Mouse (Mus musculus) liver, embryonic 14.5 days (tissue): ENCODE measurements around the gene Rasgef1b. TPM values are rescaled to one million over a fixed set of nuclear protein-coding genes. Genes with fewer than 3 reads are reported as not detected.

Experiments used
- ATAC-seq: fragments of 200-750 bp; cut with Nextera tagmentation; 2 replicates; pipeline ENCODE4 v1.8.0; 2017; ENCODE audit warnings: moderate number of reproducible peaks, mild to moderate bottlenecking, moderate library complexity; ENCODE audit not compliant: insufficient read depth
- DNase-seq, 3 experiments: peaks; one replicate each; pipeline ENCODE4 v3.0.0-alpha.2; 2012 to 2013; ENCODE audit warnings: low read depth in 3 of 3, low spot score in 3 of 3
- H3K27ac ChIP-seq: fragments of 300-500 bp; sonication (generic); 2 replicates; pipeline ENCODE4 v1.5.1; 2014; ENCODE audit warnings: moderate library complexity, mild to moderate bottlenecking, control low read depth, inconsistent platforms
- H3K27me3 ChIP-seq: fragments of 300-500 bp; sonication (generic); 2 replicates; pipeline ENCODE4 v1.6.1; 2014; ENCODE audit warnings: mild to moderate bottlenecking, low read length, moderate library complexity; ENCODE audit not compliant: control insufficient read depth, insufficient read depth
- H3K36me3 ChIP-seq: fragments of 300-500 bp; sonication (generic); replicated peaks from 2 replicates; pipeline ENCODE4 v1.6.1; 2014; ENCODE audit warnings: low read depth; ENCODE audit not compliant: control insufficient read depth, insufficient read depth
- H3K4me1 ChIP-seq, 2 experiments: fragments of 200-500 bp in 1 of 2; fragments of 300-500 bp in 1 of 2; sonication (generic) in 1 of 2; replicated peaks; 2 replicates each; pipeline ENCODE4 v1.6.1; 2012 to 2014; ENCODE audit warnings: antibody characterized with exemption in 1 of 2, inconsistent platforms in 1 of 2, low read length in 1 of 2; ENCODE audit not compliant: control insufficient read depth in 2 of 2, insufficient read depth in 2 of 2
- H3K4me2 ChIP-seq: fragments of 300-500 bp; sonication (generic); 2 replicates; pipeline ENCODE4 v1.6.1; 2014; ENCODE audit warnings: low read depth, mild to moderate bottlenecking, control low read depth, moderate library complexity
- H3K4me3 ChIP-seq, 2 experiments: fragments of 200-500 bp in 1 of 2; fragments of 300-500 bp in 1 of 2; sonication (generic) in 1 of 2; 2 replicates each; pipeline ENCODE4 v1.5.1; 2012 to 2014; ENCODE audit warnings: low read depth in 2 of 2, low read length in 2 of 2, mild to moderate bottlenecking in 2 of 2, control low read depth in 1 of 2, inconsistent platforms in 1 of 2, moderate library complexity in 1 of 2; ENCODE audit not compliant: insufficient read depth in 1 of 2
- H3K9ac ChIP-seq: fragments of 300-500 bp; sonication (generic); replicated peaks from 2 replicates; pipeline ENCODE4 v1.6.1; 2014; ENCODE audit warnings: mild to moderate bottlenecking, control low read depth, moderate library complexity
- H3K9me3 ChIP-seq: fragments of 300-500 bp; sonication (generic); 2 replicates; pipeline ENCODE4 v1.6.1; 2016; ENCODE audit warnings: low read length, mixed read lengths; ENCODE audit not compliant: control insufficient read depth
- CTCF ChIP-seq: IDR thresholded peaks from 2 replicates; pipeline ENCODE4 v1.5.1; 2016; ENCODE audit warnings: antibody characterized with exemption, low read depth, control low read depth
- EP300 ChIP-seq: IDR thresholded peaks from 2 replicates; pipeline ENCODE4 v1.6.1; 2016; ENCODE audit warnings: antibody characterized with exemption, low read depth
- WGBS: fragments of 180-500 bp; shearing (Covaris S2); extraction: QIAGEN DNeasy Blood & Tissue Kit; methylation state at CpG from one replicate; pipeline ENCODE4 v1.1.7; 2014; ENCODE audit not compliant: insufficient replicate concordance; 5-methylcytosine and 5-hydroxymethylcytosine counted together
- polyA plus RNA-seq, 2 experiments: library from polyadenylated mRNA; depleted of rRNA in 1 of 2; stranded (reverse) in 1 of 2; unstranded in 1 of 2; fragments of >200 nt; fragmentation: Nextera tagmentation in 1 of 2; extraction: Ambion mirVana in 1 of 2; gene quantifications; 2 replicates each; pipeline versions ENCODE4 v1.2.1 to v1.2.3; 2012 to 2014

Rasgef1b gene
- polyA plus RNA-seq, 2 experiments, result 2.8 to 4.2 TPM

- H3K9ac ChIP-seq, result no peak overlapping the region
- no peaks in the 10 kb centered on the region for H3K36me3 ChIP-seq
- TF ChIP-seq EP300, result no peak
- DNase-seq (no peak), ATAC-seq (no peak)
- H3K4me1 ChIP-seq, result no peaks in the 10 kb centered on the region
- WGBS, result 47% methylated on average over 8 of the region's 8 CpGs
- H3K4me3 ChIP-seq, result no peak overlapping the region
- no peak overlapping the region for H3K27ac ChIP-seq
- no peak overlapping the region for H3K4me2 ChIP-seq
- H3K27me3 ChIP-seq, result no peaks in the 10 kb centered on the region
- no peaks in the 10 kb centered on the region for H3K9me3 ChIP-seq
These were observed 380.5 kb downstream of the Rasgef1b start for GRCm38 (mm10) chr5:99348257-99348849.

- no peaks in the 10 kb centered on the region for H3K36me3 ChIP-seq
- no peak for ATAC-seq
- H3K4me3 ChIP-seq, result no peak overlapping the region
- H3K27me3 ChIP-seq, result no peaks in the 10 kb centered on the region
- no peaks in the 10 kb centered on the region for H3K9me3 ChIP-seq
- no peak overlapping the region for H3K27ac ChIP-seq
- no peak for TF ChIP-seq EP300
- TF ChIP-seq CTCF, result no peak
- H3K4me1 ChIP-seq, result no peaks in the 10 kb centered on the region
- no peak overlapping the region for H3K4me2 ChIP-seq
- DNase-seq, result no peak
- WGBS, result 80% methylated on average over 10 of the region's 10 CpGs
- no peak overlapping the region for H3K9ac ChIP-seq
These were observed 386.3 kb downstream of the Rasgef1b start for GRCm38 (mm10) chr5:99342527-99342926.

- no peaks in the 10 kb centered on the region for H3K27me3 ChIP-seq
- TF ChIP-seq CTCF (no peak), EP300 (no peak)
- no peaks in the 10 kb centered on the region for H3K36me3 ChIP-seq
- no peak overlapping the region for H3K4me2 ChIP-seq
- 59% methylated on average over 8 of the region's 8 CpGs for WGBS
- no peaks in the 10 kb centered on the region for H3K4me1 ChIP-seq
- H3K27ac ChIP-seq, result no peak overlapping the region
- H3K4me3 ChIP-seq, result no peak overlapping the region
- ATAC-seq (no peak), DNase-seq (no peak)
- no peaks in the 10 kb centered on the region for H3K9me3 ChIP-seq
- H3K9ac ChIP-seq, result no peak overlapping the region
These were observed 388.4 kb downstream of the Rasgef1b start for GRCm38 (mm10) chr5:99340311-99340989.

GRCm38 (mm10) chr5:99339790-99340189, 389.1 kb downstream of the Rasgef1b start:
- ATAC-seq (peak; percentile 57; the same call in 1 of the 2 replicates), DNase-seq (no peak)
- H3K4me1 ChIP-seq, result no peaks in the 10 kb centered on the region
- no peaks in the 10 kb centered on the region for H3K9me3 ChIP-seq
- no peak overlapping the region for H3K27ac ChIP-seq
- H3K4me2 ChIP-seq, result peak overlapping the region; percentile 40
- no peak overlapping the region for H3K9ac ChIP-seq
- H3K4me3 ChIP-seq, result peak overlapping the region in 1 of 2 experiments; percentile 35; a peak in 2 of 4 replicates
- H3K27me3 ChIP-seq, result no peaks in the 10 kb centered on the region
- H3K36me3 ChIP-seq, result no peaks in the 10 kb centered on the region
- WGBS, result 33% methylated on average over 15 of the region's 15 CpGs
- TF ChIP-seq EP300 (no peak), CTCF (no peak)

GRCm38 (mm10) chr5:99338826-99339225, 390.0 kb downstream of the Rasgef1b start:
- Histone ChIP-seq H3K9me3 (no peaks in the 10 kb centered on the region), H3K27ac (no peak overlapping the region), H3K36me3 (no peaks in the 10 kb centered on the region), H3K9ac (no peak overlapping the region), H3K27me3 (no peaks in the 10 kb centered on the region), H3K4me3 (no peak overlapping the region), H3K4me2 (no peak overlapping the region), H3K4me1 (no peaks in the 10 kb centered on the region)
- WGBS, result 76% methylated on average over 6 of the region's 6 CpGs
- TF ChIP-seq EP300 (no peak), CTCF (no peak)
- no peak for DNase-seq
- no peak for ATAC-seq
